Mouse (Mus musculus): ENCODE results near the gene Sh2b3. TPM values are rescaled to one million over a fixed set of nuclear protein-coding genes. Genes with fewer than 3 reads are reported as not detected.

Sh2b3 gene
- polyA plus RNA-seq, 1 experiment from 2014 or later: 17.8 TPM

Small RNAs within 50 kb of the gene (microRNA-seq; reads per million reads assigned to microRNA genes)
- gene Mir7031: not detected

Other genes with a start within 250 kb of the Sh2b3 start
- gene Aldh2, start 243.8 kb downstream of the Sh2b3 start, polyA plus RNA-seq (2015; fragmentation: Nextera tagmentation; extraction: Ambion mirVana): 234 and 274 TPM in 2 replicates
- 3.5 and 3.6 TPM in 2 replicates for gene Acad12, start 218.7 kb downstream of the Sh2b3 start, polyA plus RNA-seq (2015; fragmentation: Nextera tagmentation; extraction: Ambion mirVana)
- gene Acad10, start 177.1 kb downstream of the Sh2b3 start, polyA plus RNA-seq (2015; fragmentation: Nextera tagmentation; extraction: Ambion mirVana): 4.3 and 5.7 TPM in 2 replicates
- gene Brap, start 177.1 kb downstream of the Sh2b3 start, polyA plus RNA-seq (2015; fragmentation: Nextera tagmentation; extraction: Ambion mirVana): 34.9 and 37.4 TPM in 2 replicates
- gene Atxn2, start 126.3 kb downstream of the Sh2b3 start, polyA plus RNA-seq (2015; fragmentation: Nextera tagmentation; extraction: Ambion mirVana): 38.9 and 56.5 TPM in 2 replicates
- 28.9 and 33.2 TPM in 2 replicates for gene Pheta1, start 11.3 kb upstream of the Sh2b3 start, polyA plus RNA-seq (2015; fragmentation: Nextera tagmentation; extraction: Ambion mirVana)
- gene Cux2, start 212.5 kb upstream of the Sh2b3 start, polyA plus RNA-seq (2015; fragmentation: Nextera tagmentation; extraction: Ambion mirVana): 9.0 and 9.9 TPM in 2 replicates

Data from kidney, embryonic 16.5 days (tissue).